Mouse (Mus musculus) kidney, postnatal 10 days (tissue): ENCODE measurements around the gene Gm7075.
A peak's percentile ranks its signal among the peaks of the same experiment; 100 is the strongest.
"Not testable (repeated sequence)": the region's sequence is repeated elsewhere in the genome, so short reads cannot be mapped to it uniquely, and the experiment has no call there.

ENCODE experiments used
- DNase-seq: peaks from one replicate; pipeline ENCODE4 v3.0.0; 2021; ENCODE audit warnings: mixed read lengths

Gm7075 gene

DNA sequence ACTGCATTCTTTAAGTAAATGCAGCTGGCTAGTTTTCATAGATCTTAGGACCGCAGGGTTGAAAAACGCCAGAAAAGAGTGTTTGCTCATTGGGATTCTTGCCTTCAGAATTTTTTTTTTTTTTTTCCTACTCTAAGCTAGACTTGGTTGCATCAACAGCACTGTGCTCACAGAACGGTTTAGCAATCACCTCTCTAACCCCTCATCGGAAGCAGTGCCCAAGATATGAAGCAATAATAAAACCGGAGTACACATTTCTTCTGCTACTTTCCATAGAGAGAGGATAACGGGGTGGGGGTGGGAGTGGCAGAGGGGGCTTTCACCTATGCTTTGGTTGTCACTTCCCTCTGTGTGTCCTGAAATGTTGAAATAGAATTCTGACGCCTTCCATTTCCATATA is 5.7 kb downstream of the Gm7075 start:
- DNase-seq, result no peak

DNA sequence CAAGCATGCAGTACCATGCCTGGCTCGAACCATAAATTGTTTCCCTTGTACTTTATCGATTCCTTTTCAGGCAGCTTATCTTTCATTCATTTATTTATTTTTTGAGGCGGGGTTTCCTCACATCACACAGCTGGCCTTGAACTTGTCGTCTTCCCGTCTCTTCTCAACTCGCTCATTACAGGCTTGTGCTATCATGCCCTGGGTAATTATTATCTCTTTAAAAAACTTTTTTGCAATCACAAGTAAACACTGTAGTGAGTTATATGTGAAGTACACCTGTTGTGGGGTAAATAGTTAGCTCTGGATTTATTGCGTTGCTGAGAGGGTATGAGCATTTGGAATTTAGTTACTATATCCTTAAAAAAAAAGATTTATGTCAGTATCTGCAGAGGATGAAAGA is 6.3 kb downstream of the Gm7075 start:
- DNase-seq, result no peak

- DNase-seq, result no peak
Measured at GRCm38 (mm10) chr10:63412756-63413155, 8.8 kb downstream of the Gm7075 start.

DNA sequence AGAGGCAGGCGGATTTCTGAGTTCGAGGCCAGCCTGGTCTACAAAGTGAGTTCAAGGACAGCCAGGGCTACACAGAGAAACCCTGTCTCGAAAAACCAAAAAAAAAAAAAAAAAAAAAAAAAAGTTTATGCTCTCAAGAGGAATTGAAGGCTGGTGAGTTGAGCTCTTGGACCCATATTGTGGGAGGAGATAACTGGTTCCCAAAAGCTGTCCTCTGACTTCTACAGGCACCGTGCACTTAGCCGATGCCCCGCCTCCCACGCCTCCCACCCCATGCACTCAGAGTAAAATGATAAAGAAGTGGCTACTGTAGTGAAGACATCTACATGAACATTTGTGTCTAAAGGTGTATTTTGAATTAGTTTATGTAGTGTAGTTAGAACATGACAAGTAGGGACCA is 9.9 kb downstream of the Gm7075 start:
- not testable (repeated sequence) for DNase-seq

- DNase-seq, result no peak
Measured at GRCm38 (mm10) chr10:63410162-63410956, 11.2 kb downstream of the Gm7075 start.

- peak; percentile 58 for DNase-seq
Measured at GRCm38 (mm10) chr10:63403636-63404035, 18.0 kb downstream of the Gm7075 start.

DNA sequence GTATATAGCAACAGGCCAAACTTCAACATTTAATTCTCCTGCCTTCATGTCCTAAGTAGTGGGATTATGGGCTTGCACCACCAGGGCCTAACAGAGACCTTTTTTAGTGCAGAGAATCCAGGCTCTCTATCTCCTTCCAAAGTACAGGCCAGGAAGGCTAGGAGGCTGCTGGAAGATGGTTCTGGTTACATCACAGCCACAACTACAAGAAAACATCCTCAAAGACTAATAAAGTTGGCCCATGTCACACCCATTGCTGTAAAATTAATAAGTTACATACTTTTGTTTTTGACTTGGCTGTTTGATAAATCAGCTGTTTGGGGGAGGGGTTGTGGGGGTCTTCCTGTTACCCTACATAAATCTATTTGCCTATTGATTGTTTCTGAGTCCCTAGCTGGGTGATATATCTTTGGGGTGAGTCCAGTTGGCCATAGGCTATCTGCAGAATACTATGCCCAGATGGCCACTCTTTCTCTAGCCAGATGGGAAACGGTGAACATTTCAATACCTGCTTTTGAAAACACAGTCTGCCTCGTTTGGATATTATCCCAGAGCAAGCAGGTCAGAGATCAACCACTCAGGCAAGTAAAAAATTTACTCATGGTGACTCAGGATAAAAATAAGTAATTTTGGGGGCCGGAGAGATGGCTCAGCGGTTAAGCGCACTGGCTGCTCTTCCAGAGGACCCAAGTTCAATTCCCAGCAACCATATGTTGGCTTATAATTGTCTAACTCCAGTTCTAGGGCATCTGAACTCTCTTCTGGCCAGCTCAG is 18.7 kb downstream of the Gm7075 start:
- DNase-seq, result peak; percentile 12

DNA sequence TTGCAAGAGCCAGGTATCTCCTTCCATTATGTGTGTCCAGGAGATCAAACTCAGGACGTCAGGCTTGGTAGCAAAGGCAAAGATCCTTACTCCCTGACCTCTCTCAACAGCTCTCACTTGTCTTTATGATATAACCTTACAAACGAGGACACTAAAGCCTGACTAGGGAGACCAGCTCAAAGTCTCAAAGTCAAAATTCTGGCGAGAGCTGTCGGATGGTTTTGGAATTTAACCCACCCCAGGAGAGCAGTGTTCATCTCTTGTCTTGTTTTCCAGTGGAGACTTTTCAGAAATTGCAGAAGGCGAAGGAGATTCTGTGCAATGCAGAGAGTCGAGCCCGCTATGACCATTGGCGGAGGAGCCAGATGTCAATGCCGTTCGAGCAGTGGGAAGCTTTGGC is 24.6 kb downstream of the Gm7075 start:
- no peak for DNase-seq

- peak; percentile 16 for DNase-seq
Measured at GRCm38 (mm10) chr10:63388948-63389347, 32.6 kb downstream of the Gm7075 start.

DNA sequence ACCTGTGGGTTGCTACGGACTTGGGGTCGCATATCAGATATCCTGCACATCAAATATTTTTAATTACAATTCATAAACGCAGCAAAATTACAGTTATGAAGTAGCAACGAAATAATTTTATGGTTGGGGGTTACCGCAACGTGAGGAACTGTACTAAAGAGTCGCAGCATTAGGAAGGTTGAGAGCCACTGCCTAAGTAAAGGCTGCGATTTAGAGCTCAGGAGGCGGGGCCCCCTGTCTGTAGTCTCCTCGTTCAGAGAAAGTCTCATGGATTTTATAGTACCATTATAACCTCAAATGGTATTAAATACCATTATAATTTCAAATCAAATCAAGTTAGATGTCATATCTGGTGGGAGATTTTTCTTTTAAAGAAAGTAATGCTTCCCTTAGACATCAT is 34.6 kb downstream of the Gm7075 start:
- no peak for DNase-seq

- DNase-seq, result peak; percentile 91
Measured at GRCm38 (mm10) chr10:63386444-63386843, 35.1 kb downstream of the Gm7075 start.

DNA sequence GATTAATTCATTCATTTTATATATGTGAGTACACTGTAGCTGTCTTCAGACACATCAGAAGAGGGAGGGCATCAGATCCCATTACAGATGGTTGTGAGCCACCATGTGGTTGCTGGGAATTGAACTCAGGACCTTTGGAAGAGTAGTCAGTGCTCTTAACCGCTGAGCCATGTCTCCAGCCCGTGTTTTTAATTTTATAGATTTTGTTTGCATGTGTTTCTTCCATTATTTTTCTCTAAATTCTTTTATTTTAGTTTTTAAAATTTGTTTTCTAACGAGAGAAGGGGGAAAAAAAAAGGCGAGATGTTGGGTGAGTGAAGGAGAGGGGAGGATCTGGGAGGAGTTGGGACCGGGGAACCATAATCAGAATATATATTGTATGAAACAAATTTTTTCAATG is 35.7 kb downstream of the Gm7075 start:
- not testable (repeated sequence) for DNase-seq

DNA sequence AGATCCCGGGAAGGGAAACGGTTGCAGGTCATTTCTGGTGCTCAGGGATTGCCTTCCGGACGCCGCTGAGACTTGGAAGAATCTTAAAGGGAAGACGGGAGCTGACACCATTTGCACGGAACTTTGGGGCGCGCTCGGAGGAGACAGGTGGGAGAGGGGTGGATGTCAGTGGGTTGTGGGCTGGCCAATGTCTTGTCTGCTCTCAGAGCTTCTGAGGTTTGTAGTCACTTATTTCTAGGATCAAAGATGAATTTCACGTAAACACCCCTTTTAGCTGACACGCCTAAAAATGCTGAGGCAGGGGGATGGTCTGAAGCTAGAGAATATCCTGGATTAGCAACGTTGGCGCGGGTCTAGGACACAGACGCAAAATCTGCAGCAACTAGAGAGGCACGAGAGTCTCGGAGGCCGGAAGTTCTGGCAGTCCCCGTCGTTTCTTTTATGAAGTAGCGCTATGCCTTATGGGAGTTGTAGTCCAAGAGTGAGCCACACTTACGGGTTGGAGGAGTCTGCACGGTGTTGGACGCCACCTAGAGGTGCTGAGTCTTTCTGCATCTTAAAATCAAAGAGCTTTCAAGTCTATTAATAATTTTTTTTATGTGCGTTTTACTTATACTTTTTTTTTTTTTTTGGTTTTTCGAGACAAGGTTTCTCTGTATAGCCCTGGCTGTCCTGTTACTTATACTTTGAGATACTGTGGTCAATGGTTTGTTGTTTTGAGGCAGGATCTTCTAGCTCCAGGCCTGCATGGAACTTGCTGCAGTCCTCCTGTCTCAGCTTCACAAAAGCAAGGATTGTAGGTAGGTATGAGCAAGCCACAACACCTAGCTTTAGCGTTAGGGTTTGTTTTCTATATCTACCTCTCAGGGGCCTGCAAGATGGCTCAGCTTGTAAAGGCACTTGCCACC is 39.0 kb downstream of the Gm7075 start, which contains the start of gene Dnajc12:
Dnajc12 (plus strand) TSS at position 72 of the 908 bp plus-strand sequence.
- peak; percentile 89 for DNase-seq

DNA sequence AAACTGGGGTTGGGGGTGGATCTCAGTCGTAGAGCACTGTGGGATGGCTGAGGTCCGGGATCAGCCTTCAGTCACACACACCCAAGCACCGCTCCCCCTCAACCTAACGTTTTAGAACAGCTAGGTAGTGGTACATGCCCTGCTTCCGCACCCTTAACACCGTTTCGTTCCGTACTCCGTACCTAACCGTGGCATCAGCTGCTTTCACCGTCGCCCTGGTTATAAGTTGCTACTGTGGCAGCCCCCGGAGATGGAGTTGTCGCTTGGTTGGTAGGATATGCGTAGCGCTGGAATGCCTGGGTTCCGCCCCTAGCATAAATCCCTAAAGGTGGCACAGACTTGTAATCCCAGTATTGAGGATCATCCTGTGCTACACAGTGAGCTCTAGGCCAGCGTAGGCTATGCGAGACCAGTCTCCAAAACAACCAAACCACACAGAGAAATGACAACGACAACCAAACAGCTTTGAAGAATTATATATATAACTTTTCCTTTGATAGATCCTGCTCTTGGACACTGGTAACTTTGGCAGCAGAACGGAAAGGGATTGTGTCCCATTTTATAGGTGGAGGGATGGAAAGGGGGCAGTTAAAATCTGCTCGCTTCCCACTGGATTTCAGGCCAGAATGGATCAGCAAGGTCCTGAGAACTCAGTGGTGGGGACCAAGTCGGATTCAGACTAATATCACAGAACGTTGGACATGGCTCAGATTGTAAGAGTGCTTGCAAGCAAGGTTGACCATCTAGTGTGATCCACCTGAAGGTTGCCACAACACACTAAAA is 39.9 kb downstream of the Gm7075 start, which contains the start of gene Sirt1:
Sirt1 (minus strand) TSS at position 207 of the 783 bp plus-strand sequence.
- DNase-seq, result no peak

GRCm38 (mm10) chr10:63378948-63379680 is 42.5 kb downstream of the Gm7075 start:
- no peak for DNase-seq

DNA sequence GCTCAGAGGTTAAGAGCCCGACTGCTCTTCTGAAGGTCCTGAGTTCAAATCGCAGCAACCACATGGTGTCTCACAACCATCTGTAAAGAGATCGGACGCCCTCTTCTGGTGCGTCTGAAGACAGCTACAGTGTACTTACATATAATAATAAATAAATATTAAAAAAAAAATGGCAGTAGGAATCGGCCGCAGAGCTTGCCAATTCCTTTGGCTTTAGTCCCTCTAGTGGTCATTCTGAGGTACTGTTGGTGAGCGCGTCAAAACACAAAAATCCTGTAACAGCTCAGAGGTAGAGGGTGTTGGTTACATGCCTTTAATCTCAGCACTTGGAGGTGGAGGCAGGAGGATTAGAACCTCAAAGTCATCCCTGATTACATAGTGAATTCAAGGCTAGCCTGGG is 44.1 kb downstream of the Gm7075 start:
- peak; percentile 66 for DNase-seq

DNA sequence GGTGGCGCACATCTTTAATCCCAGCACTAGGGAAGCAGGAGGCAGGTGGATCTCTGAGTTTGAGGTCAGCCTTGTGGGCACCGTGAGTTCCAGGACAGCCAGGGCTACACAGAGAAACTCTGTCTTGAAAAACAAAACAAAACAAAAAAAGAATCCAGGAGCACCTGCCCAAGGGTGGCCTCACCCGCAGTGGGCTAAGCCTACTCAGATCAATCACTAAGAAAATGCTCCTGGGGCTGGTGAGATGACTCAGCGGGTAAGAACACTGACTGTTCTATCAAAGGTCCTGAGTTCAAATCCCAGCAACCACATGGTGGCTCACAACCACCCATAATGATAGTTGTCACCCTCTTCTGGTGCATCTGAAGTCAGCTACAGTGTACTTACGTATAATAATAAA is 45.3 kb downstream of the Gm7075 start:
- no peak for DNase-seq
